Mouse (Mus musculus) ES-E14 (cell line): ENCODE results near the gene Ubap2l. TPM values are rescaled to one million over a fixed set of nuclear protein-coding genes. Genes with fewer than 3 reads are reported as not detected.

Experiments used
- DNase-seq: peaks from one replicate; pipeline ENCODE4 v3.0.0-alpha.2; 2013; ENCODE audit warnings: low read depth, low spot score
- H3K27ac ChIP-seq: 2 replicates; pipeline ENCODE4 v1.5.1; 2012; ENCODE audit warnings: low read depth, mild to moderate bottlenecking, low read length, moderate library complexity, mixed read lengths; ENCODE audit not compliant: poor library complexity, insufficient read depth, severe bottlenecking
- H3K36me3 ChIP-seq: 2 replicates; pipeline ENCODE4 v1.6.1; 2012; ENCODE audit warnings: mild to moderate bottlenecking, low read length, moderate library complexity, mixed read lengths; ENCODE audit not compliant: control insufficient read depth, poor library complexity, insufficient read depth, severe bottlenecking
- H3K4me1 ChIP-seq, 2 experiments: fragments of 150-350 bp in 1 of 2; sonication (generic) in 1 of 2; 2 replicates each; pipeline ENCODE4 v1.6.1; 2012; ENCODE audit warnings: low read length in 2 of 2, mild to moderate bottlenecking in 1 of 2, mixed read lengths in 1 of 2; ENCODE audit not compliant: control insufficient read depth in 2 of 2, insufficient read depth in 2 of 2, poor library complexity in 1 of 2
- H3K4me3 ChIP-seq, 2 experiments: fragments of 150-350 bp in 1 of 2; sonication (generic) in 1 of 2; 2 replicates each; pipeline ENCODE4 v1.5.1; 2012; ENCODE audit warnings: low read length in 2 of 2, low read depth in 1 of 2, mild to moderate bottlenecking in 1 of 2, mixed read lengths in 1 of 2; ENCODE audit not compliant: insufficient read depth in 1 of 2, poor library complexity in 1 of 2, severe bottlenecking in 1 of 2
- H3K9ac ChIP-seq: 2 replicates; pipeline ENCODE4 v1.6.1; 2012; ENCODE audit warnings: low read depth, mild to moderate bottlenecking, low read length, mixed read lengths; ENCODE audit not compliant: poor library complexity, insufficient read depth, severe bottlenecking
- H3K9me3 ChIP-seq: fragments of 150-350 bp; sonication (generic); 2 replicates; pipeline ENCODE4 v1.6.1; 2012; ENCODE audit warnings: low read depth, mild to moderate bottlenecking, low read length; ENCODE audit not compliant: control insufficient read depth, insufficient read depth
- CHD2 ChIP-seq: IDR thresholded peaks from 2 replicates; pipeline ENCODE4 v1.6.1; 2014; ENCODE audit warnings: mild to moderate bottlenecking, low read depth, low read length, inconsistent platforms
- HCFC1 ChIP-seq: IDR thresholded peaks from 2 replicates; pipeline ENCODE4 v1.6.1; 2012; ENCODE audit warnings: low read length, inconsistent platforms, borderline replicate concordance; ENCODE audit not compliant: insufficient read depth
- MAFK ChIP-seq: IDR thresholded peaks from 2 replicates; pipeline ENCODE4 v1.6.1; 2014; ENCODE audit warnings: mild to moderate bottlenecking, low read depth, low read length, inconsistent platforms; ENCODE audit not compliant: insufficient read depth
- ZC3H11A ChIP-seq: IDR thresholded peaks from 2 replicates; pipeline ENCODE4 v1.6.1; 2012; ENCODE audit warnings: low read depth, mild to moderate bottlenecking, inconsistent platforms, low read length, borderline replicate concordance
- ZNF384 ChIP-seq: IDR thresholded peaks from 2 replicates; pipeline ENCODE4 v1.6.1; 2012; ENCODE audit warnings: low read depth, low read length, inconsistent platforms
- in situ Hi-C, 2 experiments: fragments of 600-800 bp; cut with MboI; formaldehyde crosslinking; loops; one replicate each; pipeline ENCODE4 v1.15.1; 2025; ENCODE audit warnings: low sequenced_read_pairs in 2 of 2, inconsistent platforms in 1 of 2; ENCODE audit not compliant: unreplicated experiment in 2 of 2
- total RNA-seq: library from RNA; depleted of rRNA; stranded (reverse); fragments of 300-350 nt; gene quantifications from 2 replicates; pipeline ENCODE4 v1.2.3, GENCODE M21; 2012

Ubap2l gene
- total RNA-seq, 1 experiment = 109 TPM

DNA sequence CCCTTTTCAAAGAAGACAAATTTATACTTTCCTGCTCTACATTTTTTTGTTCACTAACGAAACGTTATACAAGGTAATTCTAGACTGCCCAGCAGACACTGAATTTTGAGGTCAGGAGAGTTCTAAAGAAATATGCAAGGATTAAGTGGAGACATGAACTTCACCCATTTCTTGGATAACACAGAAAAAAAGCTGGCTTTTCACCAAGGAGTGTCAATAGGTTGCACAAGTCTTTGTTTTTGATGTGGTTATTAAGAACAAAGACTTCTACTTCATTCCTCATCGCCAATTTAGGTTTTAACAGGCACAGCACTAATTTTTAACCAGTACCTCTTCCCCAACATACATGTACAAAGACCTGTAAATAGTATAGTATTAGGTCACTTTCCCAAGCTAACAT lies 2.7 kb downstream of the Ubap2l start:
- H3K9me3 ChIP-seq = no peaks in the 10 kb centered on the region
- no peak overlapping the region for H3K27ac ChIP-seq
- in situ Hi-C loops = loop anchor here in 1 of 2 experiments (25.0 kb wide), 2 partner anchors 1362 to 1737 kb away; partner anchors contain the start of gene Khdc4
- H3K4me1 ChIP-seq = no peaks in the 10 kb centered on the region
- DNase-seq = no peak
- peaks cover 2% of the 10 kb centered on the region for H3K36me3 ChIP-seq
- TF ChIP-seq MAFK = no peak
- no peak for TF ChIP-seq ZC3H11A
- TF ChIP-seq ZNF384 = no peak
- no peak for TF ChIP-seq HCFC1
- TF ChIP-seq CHD2 = no peak
- H3K9ac ChIP-seq = no peak overlapping the region
- no peak overlapping the region for H3K4me3 ChIP-seq

DNA sequence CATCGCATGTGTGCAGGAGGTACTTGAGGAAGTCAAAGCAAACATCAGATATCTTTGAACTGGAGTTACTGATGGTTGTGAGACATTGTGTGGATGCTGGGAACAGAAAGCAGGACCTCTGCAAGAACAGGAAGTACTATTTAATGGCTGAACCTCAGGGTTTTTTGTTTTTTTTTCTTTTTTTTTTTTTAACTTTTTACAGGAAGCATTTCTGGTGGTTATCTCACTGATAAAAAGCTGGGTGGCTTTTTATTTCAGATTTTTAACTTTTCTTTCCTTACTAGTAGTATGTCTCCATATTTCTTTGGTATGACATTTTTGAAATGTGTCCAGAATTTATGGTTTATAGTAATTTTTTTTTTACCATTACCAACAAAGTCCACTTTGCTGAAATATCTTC lies 16.2 kb downstream of the Ubap2l start:
- TF ChIP-seq HCFC1 = no peak
- no peak for TF ChIP-seq ZNF384
- no peak for TF ChIP-seq MAFK
- no peak for TF ChIP-seq ZC3H11A
- TF ChIP-seq CHD2 = no peak
- no peaks in the 10 kb centered on the region for H3K9me3 ChIP-seq
- H3K4me3 ChIP-seq = no peak overlapping the region
- no peaks in the 10 kb centered on the region for H3K4me1 ChIP-seq
- DNase-seq = no peak
- H3K36me3 ChIP-seq = peaks cover 11% of the 10 kb centered on the region
- no peak overlapping the region for H3K9ac ChIP-seq
- in situ Hi-C loops = loop anchor here in 1 of 2 experiments (25.0 kb wide), 2 partner anchors 1349 to 1724 kb away; partner anchors contain the start of gene Khdc4
- H3K27ac ChIP-seq = no peak overlapping the region

GRCm38 (mm10) chr3:90034653-90035052 lies 17.8 kb downstream of the Ubap2l start:
- no peak overlapping the region for H3K4me3 ChIP-seq
- DNase-seq = no peak
- no peak overlapping the region for H3K9ac ChIP-seq
- no peaks in the 10 kb centered on the region for H3K4me1 ChIP-seq
- H3K36me3 ChIP-seq = peaks cover 14% of the 10 kb centered on the region
- no peak for TF ChIP-seq MAFK
- TF ChIP-seq ZNF384 = no peak
- TF ChIP-seq ZC3H11A = no peak
- no peak for TF ChIP-seq HCFC1
- no peak for TF ChIP-seq CHD2
- in situ Hi-C loops = loop anchor here in 1 of 2 experiments (25.0 kb wide), 2 partner anchors 1347 to 1722 kb away; partner anchors contain the start of gene Khdc4
- H3K27ac ChIP-seq = no peak overlapping the region
- H3K9me3 ChIP-seq = no peaks in the 10 kb centered on the region

- in situ Hi-C loops = no loop called here
- Histone ChIP-seq H3K27ac (no peak overlapping the region), H3K4me1 (no peaks in the 10 kb centered on the region), H3K9me3 (no peaks in the 10 kb centered on the region), H3K9ac (no peak overlapping the region), H3K4me3 (no peak overlapping the region), H3K36me3 (peaks cover 33% of the 10 kb centered on the region)
- TF ChIP-seq MAFK (no peak), HCFC1 (no peak), ZNF384 (no peak), CHD2 (no peak), ZC3H11A (no peak)
- no peak for DNase-seq
These were observed 35.8 kb downstream of the Ubap2l start for GRCm38 (mm10) chr3:90016626-90017025.

GRCm38 (mm10) chr3:90010291-90010690 lies 42.1 kb downstream of the Ubap2l start:
- Histone ChIP-seq H3K27ac (no peak overlapping the region), H3K4me1 (no peaks in the 10 kb centered on the region), H3K36me3 (peaks cover 38% of the 10 kb centered on the region), H3K4me3 (no peak overlapping the region), H3K9ac (no peak overlapping the region), H3K9me3 (no peaks in the 10 kb centered on the region)
- no peak for DNase-seq
- in situ Hi-C loops = no loop called here
- TF ChIP-seq ZC3H11A (no peak), ZNF384 (no peak), CHD2 (no peak), HCFC1 (no peak), MAFK (no peak)
